Mouse (Mus musculus) spleen, postnatal 36 days (tissue): ENCODE measurements around the gene Gm20388.
A peak's percentile ranks its signal among the peaks of the same experiment; 100 is the strongest.
"Not testable (repeated sequence)": the region's sequence is repeated elsewhere in the genome, so short reads cannot be mapped to it uniquely, and the experiment has no call there.

ENCODE experiments used
- DNase-seq, 2 experiments: peaks; one replicate each; pipeline ENCODE4 v3.0.0; 2022; ENCODE audit warnings: low spot score in 2 of 2, mixed read lengths in 1 of 2

Gm20388 gene

DNA sequence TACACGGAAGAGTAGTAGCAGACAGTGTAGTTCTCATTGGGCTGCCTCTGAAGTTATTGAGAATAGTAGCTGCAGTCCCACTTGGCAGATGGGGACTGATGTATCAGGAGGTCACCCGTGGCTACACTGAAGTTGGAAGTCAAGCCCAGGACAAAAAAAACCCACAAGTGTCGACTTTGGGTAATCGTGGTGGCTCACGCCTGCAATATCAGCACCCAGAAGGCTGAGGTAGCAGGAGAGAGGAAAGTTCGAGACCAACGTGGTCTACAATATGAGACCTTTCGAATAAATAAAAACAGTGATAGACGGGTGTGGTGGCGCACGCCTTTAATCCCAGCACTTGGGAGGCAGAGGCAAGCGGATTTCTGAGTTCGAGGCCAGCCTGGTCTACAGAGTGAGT is 1674.1 kb downstream of the Gm20388 start:
- DNase-seq, result no peak

DNA sequence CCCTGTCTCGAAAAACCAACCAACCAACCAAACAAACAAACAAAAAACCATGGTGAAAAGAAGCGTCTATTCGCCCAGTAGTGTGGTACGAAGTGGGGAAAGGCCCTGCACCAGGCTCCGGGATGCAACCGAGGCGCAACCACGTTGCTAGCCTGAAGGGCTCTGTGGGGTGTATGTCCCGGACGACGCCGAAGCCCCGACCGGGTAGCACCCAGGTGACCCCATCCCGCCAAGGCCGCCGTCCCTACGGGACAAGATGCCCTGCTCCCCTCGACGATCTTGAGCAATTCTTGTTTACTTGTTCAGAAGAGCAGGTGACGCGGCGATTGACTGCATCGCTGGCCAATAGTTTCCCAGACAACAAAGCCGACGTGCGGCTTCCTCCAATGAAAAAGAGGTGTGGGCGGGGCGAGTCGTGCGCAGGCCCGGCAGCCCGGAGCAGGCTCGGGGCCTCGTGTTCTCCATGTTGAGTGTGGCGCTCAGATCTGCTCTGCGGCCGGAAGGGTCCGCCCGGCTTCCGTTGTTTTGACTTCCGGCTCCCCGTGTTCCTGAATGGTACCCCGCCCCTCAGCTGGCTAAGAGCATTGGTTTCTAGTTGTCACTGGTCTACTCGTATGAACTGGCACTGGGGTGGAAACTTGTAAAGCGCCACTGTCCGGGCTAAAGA is 1674.7 kb downstream of the Gm20388 start:
- DNase-seq, result peak; percentile 99

- DNase-seq, result peak; percentile 41 to 71
Observed at GRCm38 (mm10) chr8:121588750-121589149, 1678.1 kb downstream of the Gm20388 start.

- no peak for DNase-seq
Observed at GRCm38 (mm10) chr8:121589205-121589726, 1678.6 kb downstream of the Gm20388 start.

DNA sequence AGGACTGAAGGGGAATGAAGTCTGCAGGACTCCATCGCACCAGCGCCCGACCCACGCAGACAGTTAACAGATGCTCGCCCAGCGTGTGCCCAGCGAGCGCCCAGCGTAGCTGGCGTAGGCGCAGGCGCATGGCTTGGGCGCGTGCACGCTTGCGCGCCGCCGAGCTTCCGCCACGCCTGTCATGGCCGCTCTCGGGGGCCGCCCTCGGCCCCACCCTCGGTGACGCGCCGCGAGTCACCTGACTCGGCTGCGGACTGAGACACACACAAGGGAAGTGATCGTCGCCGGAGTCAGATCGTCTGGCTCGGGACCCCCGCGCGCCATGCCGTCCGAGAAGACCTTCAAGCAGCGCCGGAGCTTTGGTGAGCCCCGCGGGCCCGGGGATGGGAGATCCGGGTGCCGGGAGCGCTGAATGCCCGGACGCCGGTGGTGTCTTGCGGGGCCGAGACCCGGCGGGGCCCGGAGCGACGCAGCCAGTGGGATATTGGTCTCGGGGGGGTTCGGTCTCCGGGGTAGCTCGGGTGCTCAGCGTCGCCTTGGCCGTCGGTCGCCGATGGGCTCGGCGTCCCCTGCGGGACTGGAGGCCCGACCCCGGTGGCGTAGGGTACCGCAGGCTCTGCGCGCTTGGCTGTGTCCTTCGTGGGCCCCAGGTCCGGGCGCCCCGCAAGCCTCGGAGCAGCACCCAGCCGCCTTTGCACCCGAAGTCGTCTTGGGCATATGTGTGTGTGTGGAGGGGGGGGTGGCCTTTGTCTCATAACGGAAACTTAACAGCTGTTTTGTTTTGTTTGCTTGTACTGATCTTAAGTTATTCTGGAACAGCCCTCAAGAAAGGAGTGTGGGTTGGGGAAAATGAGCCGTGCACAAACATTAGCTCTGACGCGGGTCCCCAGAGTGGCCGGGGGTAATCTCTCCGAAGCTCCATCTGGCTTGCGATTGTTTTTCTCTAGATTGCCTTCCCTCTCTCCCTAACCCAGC is 1679.8 kb downstream of the Gm20388 start, which contains the start of gene Map1lc3b:
TSS of gene Map1lc3b (plus strand) at position 159 of the 975 bp plus-strand sequence.
- DNase-seq, result peak; percentile 94

DNA sequence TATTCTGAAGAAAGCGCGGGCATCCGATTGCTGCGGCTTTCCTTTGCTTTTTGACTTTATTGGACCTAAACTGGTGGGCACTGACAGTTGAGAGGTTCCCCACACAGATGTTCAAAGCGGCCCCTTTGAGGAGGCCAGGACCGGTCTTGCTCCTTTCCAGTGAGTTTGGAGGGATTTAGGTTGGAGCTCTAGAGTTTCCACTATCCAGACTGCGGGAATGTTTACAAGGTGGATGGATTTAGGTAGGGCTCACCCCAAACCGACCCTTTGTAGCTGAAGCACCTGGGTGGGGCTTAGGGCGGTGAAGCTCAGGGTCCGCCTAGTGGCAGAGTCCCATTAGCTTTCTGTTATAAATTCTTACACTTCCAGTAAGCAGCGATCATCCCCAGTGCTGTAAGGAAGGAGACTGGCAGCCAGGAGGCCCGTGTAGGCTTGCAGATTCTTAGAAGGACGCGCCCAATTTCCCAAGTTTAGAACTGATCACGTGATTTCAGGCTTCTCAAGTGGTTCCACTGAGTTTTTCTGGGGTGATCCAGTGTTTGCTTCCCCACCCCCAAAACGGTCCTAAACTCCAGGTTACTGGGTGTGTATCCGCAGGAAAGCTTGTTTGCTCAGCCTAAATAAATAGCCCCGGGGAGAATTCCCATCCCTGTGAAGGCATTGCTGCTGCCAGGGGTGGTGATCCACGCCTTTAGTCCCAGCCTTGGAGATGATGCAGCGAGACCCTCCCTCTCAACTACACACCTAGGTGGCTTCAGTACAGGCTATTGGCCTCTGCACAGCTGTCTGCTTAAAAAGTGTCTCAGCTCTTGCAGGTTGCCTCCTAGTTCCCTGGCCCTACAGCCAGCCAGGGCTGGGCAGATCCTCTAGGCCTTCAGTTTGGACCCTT is 1680.8 kb downstream of the Gm20388 start:
- peak; percentile 41 to 58 for DNase-seq

GRCm38 (mm10) chr8:121593293-121593692 is 1682.7 kb downstream of the Gm20388 start:
- DNase-seq, result no peak

DNA sequence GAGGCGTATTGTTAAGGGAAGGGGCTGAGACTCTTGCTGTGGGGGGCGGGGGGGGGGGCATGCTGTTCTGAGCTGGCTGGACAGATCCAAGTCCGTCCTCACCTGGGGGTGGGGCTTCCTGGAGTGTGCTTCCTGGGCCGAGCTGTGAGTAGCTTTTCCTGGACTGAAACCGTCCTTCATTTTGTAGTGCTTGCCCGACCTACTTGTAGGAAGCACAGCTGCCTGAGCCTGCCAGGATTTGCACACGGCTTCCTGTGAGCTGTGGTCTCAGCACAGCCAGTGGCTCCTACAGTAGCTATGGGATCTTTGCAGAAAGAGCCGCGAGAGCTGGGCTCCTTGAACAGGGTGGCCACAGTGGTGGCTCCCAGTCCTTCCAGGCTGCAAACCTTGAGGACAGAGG is 1683.3 kb downstream of the Gm20388 start:
- DNase-seq, result no peak

GRCm38 (mm10) chr8:121597492-121597891 is 1686.9 kb downstream of the Gm20388 start:
- DNase-seq, result not testable (repeated sequence)

- DNase-seq, result no peak
Observed at GRCm38 (mm10) chr8:121598190-121598589, 1687.5 kb downstream of the Gm20388 start.

DNA sequence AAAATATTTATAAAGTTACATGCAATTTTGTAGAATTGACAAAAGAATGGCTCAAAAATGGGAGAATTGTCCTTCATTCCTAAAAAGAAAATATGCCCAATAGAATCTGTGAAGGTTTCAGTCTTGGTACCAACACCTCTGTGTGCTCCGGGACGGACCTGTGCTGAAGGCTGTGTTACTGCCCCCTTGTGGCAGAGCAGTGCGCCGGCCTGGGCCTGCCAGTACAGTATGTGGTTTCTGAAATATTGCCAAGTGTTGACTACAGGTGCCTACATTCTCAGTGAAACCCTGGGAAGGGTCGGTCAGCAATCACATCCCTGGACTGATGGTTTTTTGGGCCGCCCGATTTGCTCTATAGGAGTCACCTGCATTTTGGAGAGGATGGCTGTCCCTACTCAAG is 1688.3 kb downstream of the Gm20388 start:
- peak; percentile 63 to 66 for DNase-seq

GRCm38 (mm10) chr8:121599842-121600241 is 1689.2 kb downstream of the Gm20388 start:
- no peak for DNase-seq

DNA sequence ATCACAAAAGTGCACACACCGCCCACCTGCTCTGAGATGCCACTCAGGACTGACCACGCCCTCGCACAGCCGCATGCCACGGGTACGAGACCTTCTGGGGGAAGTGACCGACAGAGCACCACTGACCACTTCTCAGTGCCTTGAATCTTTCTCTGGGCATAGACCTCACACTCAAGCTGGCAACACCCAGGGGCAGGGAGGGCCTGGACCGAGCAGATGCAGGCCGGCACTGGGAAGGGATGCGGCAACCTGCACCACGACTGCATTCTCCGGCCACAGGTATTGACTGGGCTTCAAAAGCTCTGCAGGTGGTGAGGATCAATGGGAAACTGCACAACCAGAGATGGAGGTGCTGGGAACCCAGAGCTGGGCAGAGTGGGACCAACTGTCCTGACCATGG is 1691.8 kb downstream of the Gm20388 start:
- no peak for DNase-seq

- DNase-seq, result peak in 1 of 2 experiments; percentile 34
Observed at GRCm38 (mm10) chr8:121602860-121603259, 1692.2 kb downstream of the Gm20388 start.

DNA sequence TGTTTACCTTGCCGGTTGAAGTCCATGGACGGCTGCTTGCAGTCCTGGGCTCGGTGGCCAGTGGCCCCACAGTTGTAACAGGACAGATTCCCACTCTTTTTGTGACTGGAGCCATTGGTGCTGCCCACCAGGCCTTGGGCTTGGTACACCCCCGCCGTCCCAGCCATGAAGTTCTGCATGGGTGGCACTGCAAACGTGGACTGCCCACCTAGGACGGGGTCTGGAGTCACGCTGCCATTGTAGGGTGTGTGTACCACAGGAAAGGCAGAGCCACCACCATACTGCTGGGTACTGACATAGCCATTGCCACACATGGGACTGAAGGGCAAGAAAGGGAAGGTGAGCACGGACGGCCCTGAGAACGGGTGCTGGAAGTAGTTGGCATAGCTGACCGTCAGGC is 1693.2 kb downstream of the Gm20388 start:
- DNase-seq, result no peak

DNA sequence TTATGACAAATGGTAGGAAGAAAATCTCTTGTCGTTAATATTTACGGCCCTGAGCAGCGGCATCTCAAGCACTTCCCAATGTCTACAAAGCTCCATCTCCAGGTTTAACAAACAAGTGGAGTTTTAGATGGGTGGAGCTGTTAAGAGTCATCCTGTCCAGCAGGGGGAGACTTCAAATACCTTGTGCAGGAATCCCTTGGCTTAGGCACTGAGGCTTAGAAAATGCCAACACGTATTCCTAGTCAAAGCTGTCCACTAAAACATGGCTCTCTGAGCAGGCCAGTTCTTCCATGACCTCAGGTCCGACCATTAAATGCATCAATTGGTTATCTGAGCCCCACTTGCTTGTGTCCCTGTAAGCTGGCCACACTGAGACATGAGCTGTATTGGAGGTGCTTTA is 1697.0 kb downstream of the Gm20388 start:
- DNase-seq, result no peak

- DNase-seq, result no peak
Observed at GRCm38 (mm10) chr8:121609251-121609650, 1698.6 kb downstream of the Gm20388 start.

GRCm38 (mm10) chr8:121609916-121610315 is 1699.3 kb downstream of the Gm20388 start:
- no peak for DNase-seq

DNA sequence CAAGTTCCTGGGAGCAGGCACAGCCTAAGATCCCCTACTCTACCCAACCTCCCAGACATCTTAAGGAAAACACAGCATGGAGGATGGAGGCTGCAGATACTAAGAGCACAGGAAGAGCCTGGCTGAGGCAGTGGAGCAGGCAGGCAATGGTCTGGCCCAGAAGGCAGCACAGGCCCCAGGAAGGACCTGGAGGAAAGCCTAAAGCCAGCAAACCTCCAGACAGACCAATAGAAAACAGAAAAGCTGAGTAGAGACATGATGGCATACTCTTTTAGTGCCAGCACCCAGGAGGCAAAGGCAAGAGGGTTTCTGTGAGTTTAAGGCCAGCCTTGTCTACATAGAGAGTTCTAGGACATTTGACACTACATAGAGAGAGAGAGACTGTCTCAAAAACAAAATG is 1702.8 kb downstream of the Gm20388 start:
- DNase-seq, result no peak

DNA sequence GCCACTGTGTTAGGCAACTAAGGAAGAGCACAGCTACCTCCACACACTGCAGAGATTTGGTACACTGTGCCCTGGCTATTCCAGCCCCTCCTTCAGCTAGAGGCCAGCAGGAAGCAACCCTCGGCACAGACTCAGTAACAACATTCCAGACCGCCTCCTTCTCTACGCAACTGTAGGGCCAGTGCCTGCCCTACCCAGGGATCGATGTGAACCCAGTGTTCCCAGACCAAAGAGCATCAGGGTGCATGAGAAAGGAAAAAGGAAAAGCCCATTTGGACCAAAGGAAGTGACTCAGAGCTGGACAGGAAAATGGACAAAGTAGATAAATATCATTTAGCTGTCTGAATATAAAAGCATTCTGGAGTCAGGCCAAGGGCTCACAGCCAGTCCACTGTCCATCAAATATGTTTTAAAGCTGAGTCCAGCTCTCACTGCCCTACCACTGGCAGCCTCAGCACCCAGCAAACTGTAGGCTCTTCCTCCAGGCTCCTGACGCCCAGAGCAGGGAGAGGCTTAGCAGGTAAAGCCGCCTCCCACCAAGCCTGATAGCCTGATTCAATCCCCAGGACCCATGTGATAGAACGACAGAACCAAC is 1708.9 kb downstream of the Gm20388 start:
- peak; percentile 10 to 25 for DNase-seq
